Mouse (Mus musculus): Measurements from ENCODE around the gene Cenpf. TPM values are rescaled to one million over a fixed set of nuclear protein-coding genes. Genes with fewer than 3 reads are reported as not detected.
"Not testable (repeated sequence)": the region's sequence is repeated elsewhere in the genome, so short reads cannot be mapped to it uniquely, and the experiment has no call there.

Gene Cenpf
- total RNA-seq, 2 experiments from 2014 or later: 0.09 to 0.46 TPM

DNA sequence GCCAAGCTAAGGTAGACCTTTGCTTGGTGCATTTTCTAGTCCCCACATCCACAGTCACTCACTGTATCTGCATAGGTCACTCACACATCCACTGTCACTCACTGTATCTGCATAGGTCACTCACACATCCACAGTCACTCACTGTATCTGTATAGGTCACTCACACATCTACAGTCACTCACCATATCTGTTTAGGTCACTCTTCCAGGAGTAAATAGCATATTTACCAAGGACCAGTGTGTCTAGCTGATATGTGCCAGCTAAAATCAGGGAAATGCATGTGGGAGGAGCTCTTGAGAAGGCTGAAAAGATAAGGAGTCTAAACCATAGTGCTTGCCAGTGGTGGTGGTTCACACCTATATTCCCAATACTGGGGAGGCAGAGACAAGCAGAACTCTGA, 7.4 kb upstream of the Cenpf start:
- no peak for DNase-seq (ENCODE audit: low spot score in 2 of 2)

DNA sequence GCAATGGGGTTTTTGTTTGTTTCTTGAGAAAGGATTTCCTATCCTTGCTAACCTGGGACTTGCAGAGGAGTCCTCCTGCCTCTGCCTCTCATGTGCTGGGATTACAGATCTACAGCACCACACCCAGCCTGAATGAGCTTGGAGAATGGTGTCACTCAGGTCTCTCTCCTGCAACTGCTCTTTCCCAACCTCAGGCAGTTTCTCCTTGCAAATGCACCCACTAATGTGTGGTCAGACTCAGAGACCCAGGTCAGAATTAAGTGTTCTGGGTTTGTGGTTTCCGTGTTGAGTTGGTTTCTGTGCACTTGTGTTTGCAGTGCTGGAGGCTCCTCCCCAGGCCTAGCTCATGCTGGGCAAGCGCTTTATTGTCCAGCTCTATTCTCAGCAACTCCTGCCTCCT, 6.5 kb upstream of the Cenpf start:
- no peak for DNase-seq (ENCODE audit: low spot score in 2 of 2)

DNA sequence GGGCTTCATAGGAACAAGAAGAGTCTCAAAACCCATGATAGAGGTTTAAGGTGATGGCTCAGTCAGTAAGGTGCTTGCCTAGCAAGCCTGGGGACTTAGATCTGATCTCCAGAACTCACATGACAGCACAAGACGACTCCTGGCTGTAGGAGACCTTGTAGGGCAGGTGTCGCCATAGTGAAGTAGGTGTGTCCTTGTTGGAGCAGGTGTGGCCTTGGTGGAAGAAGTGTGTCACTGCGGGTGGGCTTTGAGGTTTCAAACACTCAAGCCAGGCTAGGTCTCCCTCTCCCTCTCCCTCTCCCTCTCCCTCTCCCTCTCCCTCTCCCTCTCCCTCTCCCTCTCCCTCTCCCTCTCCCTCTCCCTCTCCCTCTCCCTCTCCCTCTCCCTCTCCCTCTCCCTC, 4.6 kb upstream of the Cenpf start:
- not testable (repeated sequence) for DNase-seq (ENCODE audit: low spot score in 2 of 2)

DNA sequence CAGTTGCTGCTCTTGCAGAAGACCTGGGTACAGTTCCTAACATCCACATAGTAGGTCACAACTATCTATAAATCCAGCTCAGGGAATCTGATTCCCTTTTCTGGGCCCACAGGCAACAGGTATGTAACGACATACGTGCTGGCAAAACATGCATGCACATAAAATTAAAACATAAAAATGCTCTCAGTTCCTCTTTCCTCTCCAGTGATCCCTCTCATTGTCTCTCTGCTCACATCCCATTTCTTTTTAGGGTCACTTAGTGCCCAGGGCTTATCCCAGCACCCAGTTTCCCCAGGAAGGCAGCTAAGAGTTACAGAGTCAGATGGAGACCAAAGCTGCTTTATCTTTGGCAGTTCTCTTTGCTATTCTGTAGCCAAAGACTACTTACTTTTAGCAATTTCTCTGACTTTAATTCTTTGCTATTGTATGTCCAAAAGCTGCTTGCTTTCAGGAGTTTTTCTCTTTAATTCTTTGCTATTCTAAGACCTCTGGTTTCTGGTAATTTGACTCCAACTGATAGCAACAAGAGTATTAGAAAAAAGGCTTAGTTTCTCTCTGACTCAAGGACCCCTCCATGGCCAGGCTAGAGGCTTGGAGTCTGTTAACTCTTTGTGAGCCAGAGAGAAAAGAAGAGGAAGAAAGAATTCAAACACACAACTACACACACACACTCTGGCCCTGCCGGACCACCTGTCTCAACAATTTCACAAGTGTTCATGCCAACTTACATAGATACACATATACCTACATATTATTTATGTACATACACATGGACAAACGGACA, 1.4 kb upstream of the Cenpf start:
- no peak for DNase-seq (ENCODE audit: low spot score in 2 of 2)

DNA sequence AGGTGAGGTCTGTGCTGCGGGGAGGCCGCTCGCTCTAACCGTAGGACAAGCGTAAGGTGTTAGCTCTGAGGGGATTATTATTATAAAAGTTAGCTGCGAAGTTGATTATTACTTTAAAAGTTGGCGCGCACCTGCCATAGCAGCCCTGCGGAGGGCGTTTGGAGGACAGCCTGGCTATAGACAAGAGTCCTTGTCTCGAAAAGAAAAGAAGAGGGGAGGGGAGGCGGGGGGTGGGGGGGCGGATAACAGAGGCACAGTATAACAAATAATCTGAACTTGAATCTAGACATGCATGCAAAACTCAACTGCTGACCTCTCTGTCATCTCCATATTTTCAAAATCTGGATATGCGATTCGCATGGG, 483 bp upstream of the Cenpf start:
- DNase-seq (ENCODE audit: low spot score in 2 of 2): no peak

DNA sequence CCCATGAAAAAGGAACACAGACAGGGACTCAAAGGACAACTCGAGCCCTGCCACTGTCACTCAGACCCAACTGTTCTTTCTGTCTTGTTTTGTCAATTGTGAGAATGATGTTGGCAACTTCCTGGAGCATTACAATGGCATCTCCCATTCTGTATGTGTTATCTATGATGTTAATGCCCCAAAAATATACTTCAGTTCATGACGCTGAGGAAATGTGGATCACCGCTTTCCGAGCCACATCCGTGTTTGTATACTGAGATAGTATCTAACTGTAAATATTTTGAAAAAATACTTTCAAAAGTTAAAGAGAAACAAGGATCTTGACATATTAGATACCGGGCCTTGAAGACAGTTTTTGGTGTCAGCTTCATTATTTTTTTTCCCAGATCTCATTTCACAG, 1.9 kb downstream of the Cenpf start:
- DNase-seq (ENCODE audit: low spot score in 2 of 2): no peak

DNA sequence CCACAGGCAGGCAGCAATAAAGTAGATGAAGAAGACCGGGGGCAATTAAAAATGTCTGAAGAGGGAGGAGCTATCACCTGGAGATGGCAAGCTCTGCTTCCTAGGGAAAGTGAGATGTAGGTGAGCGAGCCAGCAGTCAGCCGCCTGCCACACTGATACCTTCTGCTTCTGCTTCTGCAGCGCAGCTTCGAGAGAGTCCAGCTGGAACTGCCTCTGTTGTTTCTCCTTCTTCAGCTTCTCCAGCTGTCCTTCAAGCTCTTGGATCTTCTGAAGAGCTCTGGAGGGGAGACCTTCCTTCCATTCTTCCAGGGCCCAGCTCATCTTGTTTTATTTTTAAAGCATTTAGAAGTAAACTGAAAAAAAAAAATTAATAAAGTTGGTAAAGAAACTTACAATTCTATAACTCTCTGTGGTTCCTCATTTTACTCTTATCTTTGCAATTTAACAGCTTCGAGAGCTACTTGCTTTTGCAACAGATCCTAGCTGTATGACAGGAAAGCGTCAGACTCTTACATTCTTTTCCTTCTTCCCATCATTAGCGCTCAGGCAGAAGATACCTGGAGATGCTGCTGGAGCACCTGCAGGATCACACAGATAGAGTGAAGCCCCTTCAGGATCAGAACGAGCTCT, 3.0 kb downstream of the Cenpf start:
- DNase-seq (ENCODE audit: low spot score in 2 of 2): no peak

DNA sequence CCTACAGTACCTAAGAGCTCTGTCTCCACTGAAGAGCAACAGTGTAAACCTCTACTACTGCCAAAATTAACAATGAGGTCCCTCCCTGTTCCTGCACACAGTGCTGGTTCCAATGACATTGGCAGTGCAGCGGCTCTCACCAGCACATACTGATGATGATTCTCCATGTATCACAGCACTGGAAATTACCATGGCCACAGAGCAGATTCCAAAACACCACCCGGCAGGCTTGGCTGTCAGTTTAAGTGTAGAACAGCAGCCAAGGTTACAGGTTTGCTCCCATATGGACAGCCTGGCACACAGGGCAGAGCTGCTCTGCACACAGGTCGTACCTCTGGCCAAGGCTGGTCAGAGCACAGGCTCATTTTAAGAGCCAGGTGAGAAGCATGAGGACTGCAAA, 8.3 kb downstream of the Cenpf start:
- DNase-seq (ENCODE audit: low spot score in 2 of 2): no peak

DNA sequence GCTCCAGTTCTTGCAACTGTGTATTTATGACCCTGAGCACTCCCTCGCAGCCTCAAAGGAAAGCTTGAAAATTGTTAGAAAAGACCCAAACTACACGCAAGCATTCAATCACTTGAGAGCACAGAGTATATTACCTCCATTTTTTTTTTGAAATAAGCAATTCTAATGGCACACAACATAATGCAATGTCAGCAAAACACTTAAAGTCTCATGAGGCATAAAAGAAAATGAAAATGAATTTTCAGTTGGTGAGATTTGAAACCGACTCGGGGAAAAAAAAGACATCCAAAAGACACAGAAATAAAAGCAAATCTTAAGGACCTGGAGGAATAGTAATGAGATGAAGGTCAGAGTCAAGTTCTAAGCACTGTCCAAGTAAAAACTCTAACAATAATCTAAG, 11.9 kb downstream of the Cenpf start:
- no peak for DNase-seq (ENCODE audit: low spot score in 2 of 2)

DNA sequence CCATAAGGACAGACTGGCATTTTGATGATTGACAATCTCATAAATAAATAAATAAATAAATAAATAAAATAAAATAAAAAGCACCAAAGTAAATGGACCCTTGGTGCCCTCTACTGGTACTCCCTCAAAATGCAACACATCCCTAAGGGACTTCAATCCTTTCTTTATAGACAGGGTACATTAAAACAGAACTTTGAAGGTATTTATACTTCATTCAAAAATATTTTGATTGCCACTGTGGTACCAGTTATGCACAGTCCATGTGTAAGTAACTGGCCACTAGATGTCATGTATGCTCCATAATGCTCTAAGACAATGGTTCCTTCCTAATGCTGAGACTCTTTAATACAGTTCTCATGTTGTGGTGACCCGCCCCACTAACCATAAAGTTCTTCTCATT, 12.5 kb downstream of the Cenpf start:
- peak in 1 of 2 experiments; percentile 54 for DNase-seq (ENCODE audit: low spot score in 2 of 2)

DNA sequence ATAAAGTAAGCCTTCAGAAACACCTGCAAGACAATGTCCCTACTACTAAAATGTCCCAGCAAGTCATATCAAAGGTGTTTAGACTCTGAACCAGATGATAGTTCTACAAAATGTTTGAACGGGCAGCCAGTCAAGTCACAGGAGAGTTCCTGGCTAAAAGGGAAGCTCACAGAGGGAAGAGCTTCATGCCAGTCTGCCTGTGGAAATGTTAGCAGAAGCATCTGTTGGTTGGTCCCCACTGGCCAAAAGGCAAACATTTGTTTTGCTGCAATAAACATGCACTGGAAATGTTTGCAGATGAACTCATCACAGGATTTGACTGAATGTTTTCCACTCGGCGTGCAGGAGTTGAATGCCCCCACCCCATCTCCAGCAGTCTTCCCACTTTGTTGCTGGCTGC, 21.9 kb downstream of the Cenpf start:
- DNase-seq (ENCODE audit: low spot score in 2 of 2): no peak

DNA sequence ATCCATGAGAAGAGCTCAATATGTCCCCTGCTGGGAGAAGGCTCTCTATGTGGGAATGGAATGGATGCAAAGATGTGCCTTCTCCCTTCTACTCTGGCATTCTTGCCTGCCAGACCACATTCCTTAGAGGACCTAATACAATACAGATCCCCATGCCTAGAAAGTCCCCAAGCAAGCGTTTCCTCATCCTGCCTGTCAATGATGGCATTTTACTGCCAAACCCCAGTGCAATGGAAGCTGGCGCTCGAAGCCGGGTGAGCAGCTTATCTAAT, 23.1 kb downstream of the Cenpf start:
- DNase-seq (ENCODE audit: low spot score in 2 of 2): no peak

DNA sequence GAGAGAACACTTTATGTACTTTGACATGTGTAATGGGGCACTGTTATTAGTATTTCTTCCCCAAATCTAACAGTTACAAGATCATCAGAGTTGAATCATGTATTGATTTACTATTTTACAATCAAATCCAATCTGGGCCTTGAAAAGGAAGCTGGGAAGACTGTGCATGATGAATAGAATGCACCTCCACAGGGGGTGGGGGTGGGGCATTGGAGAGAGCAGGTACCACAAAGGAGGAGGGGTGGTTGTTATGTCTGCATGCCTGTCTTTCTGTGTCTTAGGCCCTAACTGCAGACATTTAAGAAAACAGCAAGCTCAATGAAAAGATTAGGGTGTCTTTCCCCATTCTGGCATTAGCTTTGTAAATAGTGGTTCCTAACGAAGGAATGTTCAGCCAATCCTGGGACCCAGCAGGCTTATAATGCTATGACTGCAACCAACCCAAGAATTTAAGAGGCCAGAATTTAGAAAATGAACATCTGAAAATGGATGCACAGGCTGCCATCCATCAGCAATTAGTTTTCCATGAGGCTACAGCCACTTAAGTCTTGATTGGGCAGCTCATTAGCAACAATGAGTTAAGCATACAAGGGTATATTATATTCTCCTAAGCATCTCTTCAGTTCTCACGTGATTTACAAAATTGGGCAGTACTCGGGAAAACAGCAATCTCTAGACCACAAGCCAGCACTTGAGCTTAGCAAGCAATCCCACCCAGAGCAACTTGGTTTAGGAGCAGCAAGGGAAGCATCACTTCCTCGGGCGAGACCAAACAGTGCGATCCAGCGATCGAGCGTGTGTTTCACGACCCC, 23.6 kb downstream of the Cenpf start:
- no peak for DNase-seq (ENCODE audit: low spot score in 2 of 2)

DNA sequence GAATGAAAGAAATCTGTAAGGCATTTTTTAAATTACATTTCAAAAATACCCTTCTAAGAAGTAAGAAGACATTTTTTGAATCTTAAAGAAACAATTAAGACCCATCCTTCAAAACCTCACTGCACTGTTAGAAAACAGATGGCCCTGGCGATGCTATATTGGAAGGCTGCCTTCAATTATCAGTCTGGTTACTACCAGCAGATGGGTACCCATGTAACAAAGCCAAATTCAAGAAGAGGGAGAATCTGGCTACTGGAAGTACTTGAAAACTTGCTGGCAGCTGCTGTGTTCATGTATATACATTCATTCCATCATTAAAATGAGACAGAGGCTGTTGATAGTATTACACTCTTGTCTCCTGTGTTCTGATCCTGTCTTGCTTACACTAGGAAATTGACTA, 24.4 kb downstream of the Cenpf start:
- DNase-seq (ENCODE audit: low spot score in 2 of 2): no peak

DNA sequence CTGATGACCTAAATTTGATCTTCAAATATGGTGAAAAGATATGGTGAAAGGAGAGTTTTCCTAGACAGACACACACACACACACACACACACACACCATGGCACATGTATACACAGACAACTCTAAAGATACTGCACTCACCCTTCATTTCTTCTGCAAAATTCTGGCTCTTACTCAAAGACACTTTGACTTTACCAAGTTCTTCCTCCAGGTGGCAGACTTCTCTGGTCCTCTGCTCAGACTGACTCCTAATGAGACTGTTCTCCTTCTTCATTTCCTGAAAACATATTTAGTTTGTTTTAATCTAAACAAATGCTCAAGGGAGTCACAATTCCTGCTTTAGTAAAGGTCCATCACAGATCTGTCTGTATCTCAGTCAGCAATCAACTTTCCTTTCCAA, 26.0 kb downstream of the Cenpf start:
- peak; percentile 38 to 53 for DNase-seq (ENCODE audit: low spot score in 2 of 2)

DNA sequence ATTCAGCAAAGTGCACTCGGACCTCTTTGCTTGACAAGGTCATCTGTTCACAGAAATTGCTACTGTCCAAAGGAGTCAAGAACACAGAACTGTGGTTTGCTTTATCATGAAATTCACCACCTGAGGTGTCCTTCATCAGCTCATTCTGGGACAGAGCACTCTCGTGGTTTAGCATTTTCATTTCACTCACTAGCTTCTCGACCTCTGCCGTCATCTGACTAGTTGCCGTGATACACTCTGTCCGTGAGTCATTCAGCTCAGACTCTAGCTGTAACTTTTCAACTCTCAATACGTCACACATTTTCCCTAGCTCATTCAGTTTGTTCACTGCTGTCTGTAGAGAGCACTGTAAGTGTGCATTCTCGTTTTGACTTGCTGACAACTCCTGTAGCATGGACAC, 30.5 kb downstream of the Cenpf start:
- DNase-seq (ENCODE audit: low spot score in 2 of 2): no peak

DNA sequence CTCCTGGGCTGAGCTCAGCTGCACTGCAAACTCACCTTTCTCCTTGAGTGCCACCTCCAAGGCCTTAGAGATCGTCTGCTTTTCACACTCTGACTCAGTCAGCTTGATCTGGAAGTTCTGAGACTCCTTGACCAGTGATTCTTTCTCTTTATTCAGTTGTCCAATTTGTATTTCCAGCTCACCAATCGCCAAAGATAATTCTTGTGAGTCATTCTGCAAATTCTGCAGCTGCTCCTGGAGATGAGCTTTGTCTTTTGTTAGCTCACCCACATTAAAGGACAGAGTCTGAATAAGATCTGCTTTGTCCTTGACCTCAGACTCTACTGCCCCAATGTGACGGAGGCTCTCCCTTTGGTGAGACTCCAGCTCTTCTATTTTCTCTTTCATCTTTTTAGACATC, 34.1 kb downstream of the Cenpf start:
- no peak for DNase-seq (ENCODE audit: low spot score in 2 of 2)

DNA sequence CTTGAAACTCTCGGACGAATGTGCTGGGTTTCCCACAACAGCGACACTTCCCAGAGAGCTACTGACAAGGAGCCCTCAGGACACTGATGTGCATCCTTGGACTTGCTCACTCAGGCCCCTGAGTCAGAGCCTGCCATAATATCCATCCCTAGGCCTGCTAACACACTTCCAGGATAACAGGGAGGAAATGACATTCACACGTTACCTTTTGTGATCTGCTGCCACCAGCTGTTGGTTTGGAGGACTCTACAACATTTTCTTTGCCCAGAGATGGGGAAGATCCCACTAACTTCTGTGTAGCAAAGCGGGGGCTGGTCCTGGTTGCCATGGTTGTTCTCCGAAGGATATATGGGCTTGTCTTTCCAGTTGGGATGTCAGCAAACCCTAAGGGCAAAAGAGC, 41.3 kb downstream of the Cenpf start:
- no peak for DNase-seq (ENCODE audit: low spot score in 2 of 2)

DNA sequence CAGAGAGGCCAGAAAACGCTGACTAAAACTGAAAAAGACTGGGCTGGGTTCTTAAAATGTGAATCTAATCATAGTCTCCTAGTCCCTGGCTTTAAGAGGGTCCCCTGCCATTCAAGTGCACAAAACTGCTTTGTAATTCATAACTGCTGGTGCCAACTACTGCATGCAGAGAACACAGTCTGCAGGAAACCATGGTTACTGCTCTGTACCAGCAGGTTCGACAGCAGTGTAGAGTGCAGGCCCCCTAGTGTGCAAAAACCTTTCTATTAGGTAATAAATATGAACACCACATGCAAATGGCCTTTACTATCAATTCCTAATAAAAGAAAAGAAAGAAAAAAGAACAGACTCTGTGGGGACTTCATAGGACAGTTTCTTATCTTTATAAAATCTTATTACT, 42.5 kb downstream of the Cenpf start:
- no peak for DNase-seq (ENCODE audit: low spot score in 2 of 2)

DNA sequence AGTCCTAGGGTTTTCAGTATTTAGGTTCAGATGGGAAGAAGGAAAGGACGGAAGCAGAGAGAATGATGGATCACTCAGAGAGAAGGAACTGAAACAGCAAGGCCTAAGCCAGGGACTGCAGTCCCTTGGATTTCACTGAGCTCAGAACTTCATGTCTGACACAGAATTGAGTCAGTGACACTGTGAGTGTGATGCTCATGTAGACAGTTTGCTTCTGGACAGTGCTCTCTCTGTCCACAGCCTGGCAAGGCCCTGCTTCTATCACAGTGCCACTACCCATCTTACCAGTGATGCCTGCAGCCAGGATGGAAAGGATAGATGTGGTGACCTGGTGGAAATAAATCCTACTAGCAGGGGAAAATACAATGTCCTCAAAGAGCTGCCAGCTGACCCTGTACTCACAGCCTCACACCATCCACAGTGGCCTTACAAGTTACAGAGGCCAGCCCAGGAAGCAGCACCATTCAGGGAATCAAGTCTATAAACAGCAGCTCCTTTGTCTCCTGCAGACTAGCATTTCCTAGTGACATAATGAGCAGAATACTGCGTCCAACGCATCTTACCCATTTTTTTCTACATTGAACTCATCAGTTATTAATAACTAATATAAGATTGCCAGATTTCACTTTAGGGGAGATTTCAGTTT, 43.1 kb downstream of the Cenpf start:
- no peak for DNase-seq (ENCODE audit: low spot score in 2 of 2)

DNA sequence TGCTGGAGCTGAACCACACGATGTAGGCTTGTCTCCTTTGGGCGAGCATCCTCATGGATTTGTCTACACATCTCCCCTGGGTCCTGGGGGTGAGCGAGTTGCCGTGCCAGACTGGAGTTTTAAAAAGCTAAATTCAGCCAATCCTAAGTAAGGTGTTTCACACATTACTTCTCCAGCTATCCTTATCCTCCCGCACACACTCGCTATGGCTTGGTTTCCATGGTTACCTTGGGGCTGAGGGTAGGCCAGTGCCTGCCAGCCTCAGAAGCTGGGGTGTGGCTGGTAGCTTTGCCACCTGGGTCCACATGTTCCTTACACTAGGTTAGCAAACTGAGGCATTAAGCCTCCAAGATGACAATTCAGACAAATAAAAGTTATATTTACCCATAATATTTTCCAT, 48.3 kb downstream of the Cenpf start:
- no peak for DNase-seq (ENCODE audit: low spot score in 2 of 2)

DNA sequence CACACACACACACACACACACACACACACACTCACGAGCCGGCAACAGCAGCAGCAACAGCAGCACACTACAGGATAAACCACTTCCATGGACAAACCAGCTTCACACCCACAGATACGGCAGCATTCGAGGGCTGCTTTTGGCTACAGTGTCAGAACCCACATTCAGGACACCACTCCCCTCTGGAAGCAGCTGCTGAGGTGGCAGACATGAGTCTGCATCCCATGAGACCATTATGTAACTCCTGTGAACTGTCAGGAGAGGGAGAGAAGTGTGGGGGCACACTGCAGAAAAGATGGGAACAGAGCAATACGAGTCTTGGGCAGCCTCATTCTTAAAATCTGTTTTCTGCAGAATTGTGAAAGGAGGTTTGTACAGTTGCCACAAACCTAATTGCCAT, 54.1 kb downstream of the Cenpf start:
- DNase-seq (ENCODE audit: low spot score in 2 of 2): peak in 1 of 2 experiments; percentile 52
